Mouse (Mus musculus) heart, embryonic 15.5 days (tissue): ENCODE results near the gene S100a4. TPM values are rescaled to one million over a fixed set of nuclear protein-coding genes. Genes with fewer than 3 reads are reported as not detected.

ENCODE experiments used
- ATAC-seq: fragments of 200-750 bp; cut with Nextera tagmentation; replicated peaks from 2 replicates; pipeline ENCODE4 v1.8.0; 2017; ENCODE audit warnings: low read depth, moderate TSS enrichment; ENCODE audit not compliant: insufficient number of reproducible peaks, insufficient read depth, low FRiP score
- H3K27ac ChIP-seq: fragments of 300-500 bp; sonication (generic); 2 replicates; pipeline ENCODE4 v1.5.1; 2015; ENCODE audit warnings: mild to moderate bottlenecking, inconsistent platforms
- H3K27me3 ChIP-seq: fragments of 300-500 bp; sonication (generic); 2 replicates; pipeline ENCODE4 v1.6.1; 2015; ENCODE audit warnings: inconsistent platforms
- H3K36me3 ChIP-seq: fragments of 300-500 bp; sonication (generic); 2 replicates; pipeline ENCODE4 v1.6.1; 2015; ENCODE audit warnings: mild to moderate bottlenecking, inconsistent platforms
- H3K4me1 ChIP-seq: fragments of 300-500 bp; sonication (generic); replicated peaks from 2 replicates; pipeline ENCODE4 v1.6.1; 2015; ENCODE audit warnings: inconsistent platforms
- H3K4me2 ChIP-seq: fragments of 300-500 bp; sonication (generic); 2 replicates; pipeline ENCODE4 v1.6.1; 2015; ENCODE audit warnings: inconsistent platforms, mild to moderate bottlenecking, moderate library complexity
- H3K4me3 ChIP-seq: fragments of 300-500 bp; sonication (generic); 2 replicates; pipeline ENCODE4 v1.5.1; 2015; ENCODE audit warnings: mild to moderate bottlenecking, inconsistent platforms
- H3K9ac ChIP-seq: fragments of 300-500 bp; sonication (generic); 2 replicates; pipeline ENCODE4 v1.6.1; 2015; ENCODE audit warnings: mild to moderate bottlenecking, inconsistent platforms
- H3K9me3 ChIP-seq: fragments of 300-500 bp; sonication (generic); replicated peaks from 2 replicates; pipeline ENCODE4 v1.6.1; 2016; ENCODE audit warnings: inconsistent platforms
- WGBS: fragments of 180-500 bp; shearing (Covaris S2); methylation state at CpG from one replicate; pipeline ENCODE4 v1.1.7; 2015; ENCODE audit warnings: mixed read lengths; 5-methylcytosine and 5-hydroxymethylcytosine counted together
- polyA plus RNA-seq: library from polyadenylated mRNA; unstranded; fragments of >200 nt; fragmentation: Nextera tagmentation; extraction: Ambion mirVana; gene quantifications from 2 replicates; pipeline ENCODE4 v1.2.1, GENCODE M21; 2015

The S100a4 gene
- polyA plus RNA-seq, 1 experiment from 2014 or later: 2.8 TPM

DNA sequence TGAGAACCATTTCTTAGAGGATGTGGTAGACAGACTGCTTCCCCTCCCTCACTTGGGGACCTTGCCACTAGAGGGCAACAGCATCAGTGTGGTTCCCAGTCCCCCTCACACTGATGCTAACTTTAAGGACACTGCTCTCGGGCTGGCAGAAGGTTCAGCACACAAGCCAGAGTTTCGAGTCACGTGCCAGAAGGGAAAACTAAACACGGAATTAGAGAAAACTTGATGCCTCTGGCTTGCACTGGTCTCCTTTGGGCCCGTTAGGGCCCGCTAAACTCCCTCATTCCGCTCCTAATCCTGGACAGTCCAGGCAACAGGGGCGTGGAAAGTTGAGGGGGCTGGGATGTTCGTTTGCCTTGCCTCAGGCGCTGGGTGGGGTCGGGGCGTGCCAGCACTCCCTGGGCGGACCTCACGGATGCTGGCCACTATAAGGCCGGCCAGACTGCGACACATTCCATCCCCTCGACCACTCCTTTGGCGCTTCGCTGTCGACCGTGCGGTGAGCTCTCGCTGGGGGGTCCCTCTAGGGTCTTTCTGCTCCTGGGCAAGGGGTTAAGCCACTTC is 9.2 kb downstream of the S100a4 start, which contains the start of gene S100a6:
S100a6 (plus strand) TSS at position 155 of the 564 bp plus-strand sequence.
- Histone ChIP-seq H3K4me2 (peak within 1 kb of the TSS; percentile 84), H3K27me3 (no peaks in the 10 kb centered on the region), H3K36me3 (no peaks in the 10 kb centered on the region), H3K4me1 (peaks cover 20% of the 10 kb centered on the region), H3K4me3 (peak within 1 kb of the TSS; percentile 48), H3K9me3 (no peaks in the 10 kb centered on the region), H3K27ac (no peak within 1 kb of the TSS), H3K9ac (peak within 1 kb of the TSS; percentile 25; the same call in 1 of the 2 replicates)
- WGBS: under 1% methylated on average over 23 of the region's 23 CpGs
- ATAC-seq: peak; percentile 58; the same call in 1 of the 2 replicates

DNA sequence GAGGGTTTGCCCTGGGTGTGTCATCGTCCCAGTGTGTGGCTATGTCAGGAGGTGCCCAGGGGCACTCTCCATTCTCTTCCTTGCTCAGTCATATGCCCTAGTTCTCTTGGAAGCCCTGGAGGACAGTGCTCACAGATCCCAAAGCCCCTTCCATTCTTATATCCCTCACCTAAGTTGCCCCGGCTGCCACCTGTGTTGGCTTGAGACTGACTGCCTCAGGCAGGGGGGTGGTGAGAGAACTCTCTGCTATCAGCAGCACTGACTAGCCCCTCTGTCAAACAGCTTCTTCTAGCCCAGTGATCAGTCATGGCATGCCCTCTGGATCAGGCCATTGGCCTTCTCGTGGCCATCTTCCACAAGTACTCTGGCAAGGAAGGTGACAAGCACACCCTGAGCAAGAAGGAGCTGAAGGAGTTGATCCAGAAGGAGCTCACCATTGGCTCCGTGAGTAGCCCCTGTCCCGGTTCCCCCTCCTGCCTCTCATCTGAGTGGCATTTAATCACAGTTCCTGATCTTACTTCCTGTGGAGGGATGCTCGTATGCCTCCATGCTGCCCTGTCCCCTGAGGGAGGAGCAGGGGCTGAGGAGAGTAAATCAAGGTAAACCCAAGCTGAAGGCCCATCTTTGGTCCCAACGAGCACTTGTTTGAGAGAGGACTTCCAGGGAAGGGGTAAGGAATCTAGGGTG is 10.0 kb downstream of the S100a4 start:
- Histone ChIP-seq H3K4me2 (peak overlapping the region; percentile 84), H3K4me3 (peak overlapping the region; percentile 48), H3K27me3 (no peaks in the 10 kb centered on the region), H3K4me1 (peaks cover 20% of the 10 kb centered on the region), H3K36me3 (no peaks in the 10 kb centered on the region), H3K9me3 (no peaks in the 10 kb centered on the region), H3K9ac (no peak overlapping the region), H3K27ac (no peak overlapping the region)
- 51% methylated on average over 7 of the region's 7 CpGs for WGBS
- no peak for ATAC-seq

DNA sequence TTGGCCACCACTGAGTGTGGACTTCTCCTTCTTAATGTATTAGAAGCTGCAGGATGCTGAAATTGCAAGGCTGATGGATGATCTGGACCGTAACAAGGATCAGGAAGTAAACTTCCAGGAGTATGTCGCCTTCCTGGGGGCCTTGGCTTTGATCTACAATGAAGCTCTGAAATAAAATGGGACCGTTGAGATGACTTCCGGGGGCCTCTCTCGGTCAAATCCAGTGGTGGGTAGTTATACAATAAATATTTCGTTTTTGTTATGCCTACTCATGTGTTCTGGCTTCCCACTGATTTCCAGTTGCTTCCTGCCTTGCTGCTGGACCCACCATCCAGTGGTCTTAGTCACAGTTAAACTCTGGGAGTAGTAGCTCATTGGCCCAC is 10.6 kb downstream of the S100a4 start:
- H3K4me2 ChIP-seq: no peak overlapping the region; the same call in 1 of the 2 replicates
- no peaks in the 10 kb centered on the region for H3K9me3 ChIP-seq
- H3K27me3 ChIP-seq: no peaks in the 10 kb centered on the region
- no peak overlapping the region for H3K9ac ChIP-seq
- 76% methylated on average over 6 of the region's 6 CpGs for WGBS
- H3K27ac ChIP-seq: no peak overlapping the region
- no peak for ATAC-seq
- H3K4me3 ChIP-seq: no peak overlapping the region
- H3K4me1 ChIP-seq: peaks cover 20% of the 10 kb centered on the region
- no peaks in the 10 kb centered on the region for H3K36me3 ChIP-seq

DNA sequence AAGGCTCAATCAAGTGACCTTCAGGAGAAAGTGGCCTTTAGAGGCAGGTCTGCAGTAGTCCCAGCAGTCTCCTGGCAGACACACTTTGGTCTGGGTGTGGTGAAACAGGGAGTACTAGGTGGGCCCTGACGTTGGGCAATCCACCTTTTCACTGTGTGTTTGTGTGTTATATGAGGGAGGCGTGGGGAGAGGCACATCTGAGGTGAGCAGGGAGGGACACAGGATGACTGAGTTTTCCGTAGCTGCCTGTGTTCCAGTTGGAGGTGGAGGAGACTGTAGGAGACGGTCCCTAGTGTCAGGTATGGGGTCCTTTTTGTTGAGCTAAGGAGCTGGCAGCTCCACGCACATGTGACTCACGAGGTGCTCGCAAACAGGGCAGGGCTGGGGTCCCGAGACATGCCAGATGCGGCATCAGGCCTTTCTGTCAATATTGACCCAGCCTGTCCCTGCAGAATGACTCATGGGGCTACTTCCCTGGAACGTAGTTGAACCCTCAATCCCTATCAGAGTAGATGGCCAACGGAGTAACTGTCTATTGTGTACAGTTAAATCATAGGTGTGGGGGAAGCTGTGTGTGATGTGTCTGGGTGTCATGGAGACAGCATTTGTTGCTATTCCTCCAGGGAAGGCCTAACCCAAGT is 11.2 kb downstream of the S100a4 start:
- no peak overlapping the region for H3K27ac ChIP-seq
- no peak for ATAC-seq
- H3K9ac ChIP-seq: no peak overlapping the region
- H3K4me2 ChIP-seq: no peak overlapping the region; the same call in 1 of the 2 replicates
- H3K36me3 ChIP-seq: no peaks in the 10 kb centered on the region
- H3K27me3 ChIP-seq: no peaks in the 10 kb centered on the region
- 72% methylated on average over 11 of the region's 11 CpGs for WGBS
- peaks cover 20% of the 10 kb centered on the region for H3K4me1 ChIP-seq
- no peak overlapping the region for H3K4me3 ChIP-seq
- H3K9me3 ChIP-seq: no peaks in the 10 kb centered on the region

DNA sequence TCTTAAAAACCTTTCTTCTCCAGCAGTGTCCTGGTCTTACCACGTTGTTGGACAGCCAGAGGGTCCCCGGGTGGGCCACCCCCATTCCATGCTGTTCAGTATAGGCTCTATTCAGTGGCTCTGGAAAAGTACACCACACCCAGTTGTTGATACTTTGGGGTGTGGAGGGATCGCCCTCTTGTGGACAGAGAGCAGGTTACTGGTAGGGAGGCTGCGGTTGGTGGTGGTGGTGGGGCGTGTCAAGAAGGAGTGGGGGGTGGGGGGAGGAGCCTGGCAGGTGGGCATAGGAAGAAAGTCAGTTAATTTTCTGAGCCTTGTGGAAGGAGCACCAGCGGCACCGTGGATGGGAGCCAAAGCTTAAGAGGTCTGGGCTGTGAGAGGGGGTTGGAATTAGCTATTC is 11.8 kb downstream of the S100a4 start:
- Histone ChIP-seq H3K27me3 (no peaks in the 10 kb centered on the region), H3K36me3 (no peaks in the 10 kb centered on the region), H3K27ac (no peak overlapping the region), H3K9ac (no peak overlapping the region), H3K4me2 (peak overlapping the region; percentile 40), H3K4me3 (no peak overlapping the region), H3K4me1 (peaks cover 20% of the 10 kb centered on the region), H3K9me3 (no peaks in the 10 kb centered on the region)
- WGBS: 8% methylated on average over 7 of the region's 7 CpGs
- ATAC-seq: peak; percentile 54

DNA sequence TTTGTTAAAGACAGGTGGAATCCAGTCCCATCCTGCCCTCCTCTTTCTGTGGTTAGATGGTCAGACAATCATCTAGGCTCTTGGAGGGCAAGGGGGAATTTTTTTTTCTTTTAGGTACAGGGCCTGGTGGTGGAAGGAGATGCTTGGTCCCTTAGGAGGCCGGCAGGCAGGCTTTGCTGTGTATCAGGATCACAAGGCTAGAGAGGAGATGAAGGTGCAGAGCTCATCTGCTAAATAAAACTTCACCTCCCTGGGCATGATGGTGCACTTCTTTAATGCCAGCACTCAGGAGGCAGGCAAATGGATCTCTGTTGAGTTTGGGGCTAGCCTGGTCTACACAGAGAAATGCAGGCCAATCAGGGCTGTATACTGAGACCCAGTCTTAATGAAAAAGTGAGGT is 12.3 kb downstream of the S100a4 start:
- Histone ChIP-seq H3K4me2 (no peak overlapping the region; the same call in 1 of the 2 replicates), H3K4me3 (no peak overlapping the region), H3K27ac (no peak overlapping the region), H3K36me3 (no peaks in the 10 kb centered on the region), H3K27me3 (no peaks in the 10 kb centered on the region), H3K9me3 (no peaks in the 10 kb centered on the region), H3K4me1 (peaks cover 20% of the 10 kb centered on the region), H3K9ac (no peak overlapping the region)
- ATAC-seq: no peak
- 55% methylated on average over 1 of the region's 1 CpGs for WGBS

DNA sequence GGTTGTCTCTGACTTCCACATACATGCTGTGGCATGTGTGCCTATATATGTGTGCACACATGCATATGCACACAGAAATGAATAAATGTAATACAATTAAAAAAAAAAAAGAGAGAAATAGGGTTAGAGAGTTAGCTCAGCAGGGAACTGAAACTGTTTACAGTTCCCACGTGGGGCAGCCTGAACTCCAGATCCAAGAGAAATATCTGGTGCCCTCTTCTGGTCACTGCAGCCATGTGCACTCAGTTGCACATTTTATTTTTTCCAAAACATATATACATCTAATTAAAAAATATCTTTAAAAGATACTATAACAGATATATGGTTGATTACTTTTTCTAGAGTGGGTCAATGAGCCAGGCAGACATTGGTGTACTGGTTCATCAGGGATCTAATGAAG is 14.0 kb downstream of the S100a4 start:
- Histone ChIP-seq H3K27ac (no peak overlapping the region), H3K4me1 (peaks cover 19% of the 10 kb centered on the region), H3K27me3 (no peaks in the 10 kb centered on the region), H3K9ac (no peak overlapping the region), H3K4me2 (no peak overlapping the region), H3K4me3 (no peak overlapping the region), H3K36me3 (no peaks in the 10 kb centered on the region), H3K9me3 (no peaks in the 10 kb centered on the region)
- WGBS: 9% methylated on average over 1 of the region's 1 CpGs
- ATAC-seq: no peak

DNA sequence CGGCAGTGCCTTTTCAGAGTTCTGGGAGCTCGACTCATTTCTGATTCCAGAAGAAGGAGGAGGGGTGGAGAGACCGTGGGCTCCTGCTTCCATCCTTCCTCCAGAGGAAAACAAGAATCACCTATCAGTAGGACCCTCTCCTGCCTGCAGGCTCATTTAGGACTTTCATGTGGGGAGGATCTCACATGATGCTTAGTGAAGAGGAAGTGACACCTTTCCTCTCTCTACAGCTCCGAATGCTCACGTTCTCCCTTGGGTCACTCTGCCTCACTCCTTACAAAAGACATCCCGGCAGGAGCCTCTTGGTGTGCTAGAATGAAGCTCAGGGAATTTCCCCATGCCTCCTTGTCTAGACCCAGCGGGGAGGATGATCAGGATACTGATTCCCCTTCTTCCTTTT is 18.0 kb downstream of the S100a4 start:
- H3K36me3 ChIP-seq: no peaks in the 10 kb centered on the region

DNA sequence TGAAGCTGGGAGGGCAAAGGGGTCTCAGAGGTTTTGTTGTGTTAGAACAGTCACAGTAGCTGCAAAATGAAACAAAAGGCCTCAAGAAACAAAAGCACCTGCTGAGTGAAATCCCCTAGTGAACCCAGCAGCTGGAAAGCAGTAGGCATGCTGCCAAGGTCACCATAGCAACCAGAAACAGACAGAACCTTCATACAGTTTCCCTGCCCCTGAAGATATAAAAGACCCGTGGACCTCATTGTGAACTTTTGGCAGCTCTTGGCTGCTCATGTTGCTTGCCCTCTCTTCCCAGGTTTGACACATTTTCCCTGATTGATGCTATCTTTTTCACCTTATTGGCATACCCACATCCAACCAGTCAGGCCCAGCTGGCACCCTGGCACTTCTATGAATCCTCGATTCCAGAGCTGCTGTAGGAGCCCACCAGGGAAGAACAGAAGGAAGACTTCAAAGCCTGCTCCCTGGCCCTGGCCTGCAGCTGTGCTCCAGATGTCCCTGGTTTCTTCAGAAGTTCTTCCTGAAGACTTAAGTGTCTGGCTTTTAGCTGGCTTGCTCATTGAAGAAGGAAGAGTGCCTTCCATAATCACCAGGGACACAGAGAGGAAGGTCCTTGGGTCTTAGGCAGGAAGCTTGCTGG is 20.0 kb downstream of the S100a4 start:
- H3K36me3 ChIP-seq: no peaks in the 10 kb centered on the region
- peaks cover 12% of the 10 kb centered on the region for H3K4me1 ChIP-seq
- 11% methylated on average over 2 of the region's 2 CpGs for WGBS
- H3K9me3 ChIP-seq: no peaks in the 10 kb centered on the region
- 0 out of 2 replicates have a peak, but pooled peaks have one; percentile 40 for ATAC-seq
- no peak overlapping the region for H3K9ac ChIP-seq
- no peak overlapping the region for H3K4me2 ChIP-seq
- no peaks in the 10 kb centered on the region for H3K27me3 ChIP-seq
- H3K4me3 ChIP-seq: no peak overlapping the region
- H3K27ac ChIP-seq: no peak overlapping the region

More for the DNA sequence above, 18.0 kb downstream of the S100a4 start:
- no peaks in the 10 kb centered on the region for H3K27me3 ChIP-seq
- 34% methylated on average over 7 of the region's 7 CpGs for WGBS
- H3K9me3 ChIP-seq: no peaks in the 10 kb centered on the region
- H3K4me1 ChIP-seq: peaks cover 12% of the 10 kb centered on the region
- no peak overlapping the region for H3K9ac ChIP-seq
- H3K4me3 ChIP-seq: no peak overlapping the region
- no peak for ATAC-seq
- H3K4me2 ChIP-seq: no peak overlapping the region
- no peak overlapping the region for H3K27ac ChIP-seq

DNA sequence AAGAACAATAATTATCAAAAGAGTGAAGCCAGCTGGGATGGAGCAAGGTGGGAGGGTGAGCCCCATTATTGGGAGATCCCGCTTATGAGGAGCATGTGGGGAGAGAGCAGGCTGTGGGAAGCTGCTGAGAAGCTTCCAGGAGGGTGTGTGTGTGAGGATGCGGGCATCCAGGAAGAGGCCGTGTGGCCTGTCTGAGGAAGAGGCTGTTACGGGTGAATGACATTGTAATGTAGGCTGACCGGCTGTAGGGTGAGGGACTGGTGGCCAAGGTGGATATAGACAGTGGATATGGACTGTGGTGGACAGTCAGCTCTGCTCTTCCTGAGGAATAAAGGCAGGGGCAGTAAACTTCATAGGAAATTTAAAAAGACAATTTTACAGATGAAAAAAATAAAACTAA is 21.9 kb downstream of the S100a4 start:
- no peak for ATAC-seq
- H3K27me3 ChIP-seq: no peaks in the 10 kb centered on the region
- H3K4me1 ChIP-seq: peaks cover 12% of the 10 kb centered on the region
- H3K9ac ChIP-seq: no peak overlapping the region
- no peaks in the 10 kb centered on the region for H3K36me3 ChIP-seq
- H3K27ac ChIP-seq: no peak overlapping the region
- H3K4me3 ChIP-seq: no peak overlapping the region
- no peaks in the 10 kb centered on the region for H3K9me3 ChIP-seq
- WGBS: 79% methylated on average over 5 of the region's 5 CpGs
- no peak overlapping the region for H3K4me2 ChIP-seq

DNA sequence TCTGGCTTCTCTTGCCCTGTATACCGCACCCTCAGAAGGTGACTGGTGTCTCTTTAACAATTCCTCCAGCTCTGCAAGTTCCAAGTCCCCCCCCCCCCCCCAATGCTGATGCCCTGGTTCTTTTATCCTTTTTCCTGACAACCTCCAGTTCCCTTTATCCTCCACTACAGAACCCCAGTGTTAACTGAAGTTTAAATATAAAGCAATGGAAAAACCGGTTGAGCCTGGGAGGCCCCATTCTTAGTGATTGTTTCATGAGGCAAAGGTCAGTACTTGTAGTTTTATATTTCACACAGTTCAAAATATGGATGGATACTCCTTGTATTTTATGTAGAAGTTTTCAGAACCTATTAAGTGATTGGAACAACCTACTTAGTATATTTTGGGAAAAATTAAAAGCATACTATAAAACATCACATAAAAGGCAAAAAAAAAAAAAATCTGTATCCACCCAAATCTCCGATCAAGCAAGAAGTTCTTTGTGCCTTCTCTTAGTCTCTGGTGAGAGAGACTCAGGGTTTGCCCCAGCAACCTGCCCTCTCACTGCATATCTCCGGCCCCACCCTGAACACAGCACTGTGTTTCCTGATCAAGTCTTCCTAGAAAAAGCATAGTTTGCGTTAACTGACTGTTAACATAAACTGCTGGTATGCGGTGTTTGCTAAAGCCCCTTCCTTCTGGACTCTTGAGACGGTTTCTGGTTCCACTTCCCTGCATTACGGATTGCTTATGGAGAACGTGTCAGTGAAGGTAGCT is 22.9 kb downstream of the S100a4 start:
- Histone ChIP-seq H3K4me3 (no peak overlapping the region), H3K4me2 (no peak overlapping the region), H3K36me3 (no peaks in the 10 kb centered on the region), H3K27me3 (no peaks in the 10 kb centered on the region), H3K9me3 (no peaks in the 10 kb centered on the region), H3K4me1 (peaks cover 12% of the 10 kb centered on the region), H3K9ac (no peak overlapping the region), H3K27ac (no peak overlapping the region)
- no peak for ATAC-seq
- WGBS: 64% methylated on average over 9 of the region's 9 CpGs
